Mouse (Mus musculus) bone marrow, adult 2 months (tissue): Measurements from ENCODE around the gene Ubl3.

Source experiments
- CTCF ChIP-seq: fragments of 200-500 bp; IDR thresholded peaks from 2 replicates; pipeline ENCODE4 v1.5.1; 2011; ENCODE audit warnings: low read length, control low read depth; ENCODE audit not compliant: control insufficient read depth, insufficient read depth
- POLR2A ChIP-seq: fragments of 200-500 bp; IDR thresholded peaks from 2 replicates; pipeline ENCODE4 v1.6.1; 2011; ENCODE audit warnings: low read depth, mild to moderate bottlenecking, control low read depth, low read length, borderline replicate concordance; ENCODE audit not compliant: control insufficient read depth

DNA sequence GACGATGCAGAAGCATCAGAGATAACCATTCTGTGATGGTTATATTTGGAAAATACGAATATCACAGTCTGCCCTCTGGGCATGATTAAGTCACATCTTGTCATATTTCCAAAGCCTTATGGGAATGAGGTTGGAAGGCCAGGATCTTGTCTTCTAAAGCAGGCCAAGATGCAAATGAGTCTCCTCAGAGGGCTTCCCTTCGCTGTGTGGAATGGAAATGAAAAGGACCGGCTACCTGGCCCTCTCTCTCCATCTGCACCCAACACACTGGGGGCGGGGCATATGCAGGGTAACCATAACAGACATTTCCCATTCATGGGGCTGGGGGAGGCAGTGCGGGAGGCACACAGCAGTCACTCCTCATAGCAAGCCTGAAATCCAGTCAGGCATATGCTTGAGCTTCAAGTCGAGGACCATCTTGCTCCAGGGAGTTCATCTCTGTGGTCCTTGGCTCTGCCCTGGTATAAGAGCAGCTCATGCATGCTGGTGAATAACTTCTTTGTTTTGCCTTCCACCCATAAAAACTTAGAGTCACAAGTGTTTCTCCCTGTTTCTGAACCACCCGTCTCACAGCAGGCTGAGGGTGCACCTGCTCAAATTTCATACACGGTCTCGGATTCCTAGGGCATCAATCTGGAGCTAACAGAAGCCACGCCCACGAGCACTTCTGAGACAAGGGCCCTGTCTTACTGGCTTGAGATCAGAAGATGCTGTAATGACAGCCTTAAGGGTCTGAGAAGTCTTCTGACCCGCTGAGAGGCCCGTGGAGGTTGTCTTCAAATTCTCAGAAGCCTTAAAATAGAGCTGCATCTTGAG, 83.8 kb downstream of the Ubl3 start:
- TF ChIP-seq CTCF = no peak
- no peak for TF ChIP-seq POLR2A
